ENCODE assay signal across 16 mouse cellular contexts in genomic region chr15:40356096-40356495, GRCm38 (mm10).
"Had no signal": no experiment of that assay in that cellular context is flagged by ENCODE, and none has a peak within 500 bp of the region (broad histone marks: within the 10 kb centered on the region; RNA-seq: fewer than 3 reads in every experiment).

No protein-coding gene starts in this region.

- H3K9ac ChIP-seq: neural tube, embryonic 13.5 days; neural tube, embryonic 15.5 days; stomach, embryonic 15.5 days had no signal

- H3K4me3 ChIP-seq: neural tube, embryonic 13.5 days; neural tube, embryonic 15.5 days; stomach, embryonic 15.5 days had no signal

- H3K4me2 ChIP-seq: neural tube, embryonic 13.5 days; neural tube, embryonic 15.5 days; stomach, embryonic 15.5 days had no signal

- H3K4me1 ChIP-seq: neural tube, embryonic 13.5 days; neural tube, embryonic 15.5 days; stomach, embryonic 15.5 days had no signal

- H3K27ac ChIP-seq: neural tube, embryonic 13.5 days; neural tube, embryonic 15.5 days; stomach, embryonic 15.5 days; stomach, postnatal 0 days had no signal

- DNase-seq: retina, postnatal 1 day; right cerebral cortex, adult 18-20 months; right cerebral cortex, postnatal 14 days; right cerebral cortex, postnatal 25 days; right cerebral cortex, postnatal 4 days; spleen, adult 18-20 months; thymus, adult 18-20 months; thymus, adult 2 months; thymus, postnatal 14 days; thymus, postnatal 25 days; thymus, postnatal 36 days; thymus, postnatal 4 days had no signal

- H3K36me3 ChIP-seq: neural tube, embryonic 13.5 days; neural tube, embryonic 15.5 days; stomach, embryonic 15.5 days had no signal

- H3K27me3 ChIP-seq: neural tube, embryonic 13.5 days; neural tube, embryonic 15.5 days; stomach, embryonic 15.5 days had no signal
